Mouse (Mus musculus) urinary bladder, postnatal 14 days (tissue): ENCODE data around the gene Sfrp4.

Experiments used
- DNase-seq: peaks from one replicate; pipeline ENCODE4 v3.0.0; 2021; ENCODE audit warnings: low spot score

The Sfrp4 gene

DNA sequence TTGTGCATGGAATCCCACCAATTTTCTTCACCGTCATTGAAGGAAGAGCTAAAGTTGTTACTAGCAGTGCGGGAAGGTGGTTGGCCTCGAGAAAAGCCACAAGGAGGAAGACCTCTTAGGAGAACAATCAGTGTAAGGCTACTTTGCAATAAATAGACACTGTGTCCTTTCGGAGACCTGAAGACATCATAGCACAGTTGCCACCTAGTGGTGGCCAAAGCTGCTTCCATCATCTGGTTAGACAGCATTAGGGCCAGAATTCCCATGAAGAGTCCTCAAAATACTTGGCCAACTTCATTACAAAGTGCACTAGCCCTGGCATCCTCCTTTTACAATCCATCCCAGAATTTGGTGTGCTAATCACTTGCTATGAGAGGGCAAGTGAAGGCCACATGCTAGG lies 13.2 kb downstream of the Sfrp4 start:
- no peak for DNase-seq

DNA sequence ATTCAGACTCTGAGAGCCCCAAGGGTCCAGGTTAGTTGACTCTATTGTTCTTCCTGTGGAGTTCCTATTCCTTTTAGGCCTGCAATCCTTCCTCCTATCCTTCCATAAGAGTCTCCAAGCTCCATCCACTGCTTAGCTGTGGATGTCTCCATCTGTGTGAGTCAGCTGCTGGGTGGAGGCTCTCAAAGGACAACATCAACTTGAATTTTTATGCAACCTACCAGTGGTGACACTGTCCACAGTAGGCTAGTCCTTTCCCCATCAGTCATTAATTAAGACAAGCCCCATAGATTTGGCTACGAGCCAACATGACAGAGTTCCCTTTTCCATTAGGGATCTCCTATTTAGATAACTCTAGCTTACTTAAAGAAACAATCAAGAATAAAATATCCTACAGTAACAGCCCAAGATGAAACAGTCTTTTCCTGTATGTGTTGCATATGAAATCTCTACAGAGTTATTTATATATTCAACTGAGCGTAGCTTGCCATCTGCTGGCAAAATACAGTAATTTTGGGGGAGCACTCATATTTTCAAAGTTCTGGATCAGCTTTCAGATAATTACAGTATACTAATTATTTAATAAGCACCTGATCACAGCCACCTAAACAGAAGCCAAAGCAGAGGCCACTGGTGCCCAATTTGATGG lies 17.4 kb downstream of the Sfrp4 start:
- no peak for DNase-seq

DNA sequence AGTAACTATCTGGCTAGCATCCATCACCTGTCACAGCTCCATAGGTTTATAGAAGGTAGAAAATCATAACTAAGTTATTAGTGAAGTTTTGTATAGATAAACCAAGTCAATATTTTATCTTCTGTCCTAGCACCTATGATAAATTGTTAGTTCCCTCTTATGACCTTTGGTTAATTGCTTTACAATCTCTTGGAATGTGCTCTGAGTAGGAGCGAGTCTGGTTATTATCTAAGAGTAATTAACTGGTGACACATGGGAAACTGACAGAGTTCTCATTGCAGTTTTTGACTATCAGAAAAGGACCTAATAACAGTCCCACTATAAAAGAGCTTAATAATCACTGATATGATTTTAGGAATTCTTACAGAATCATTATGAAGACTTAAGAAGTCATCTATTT lies 20.6 kb downstream of the Sfrp4 start:
- no peak for DNase-seq

DNA sequence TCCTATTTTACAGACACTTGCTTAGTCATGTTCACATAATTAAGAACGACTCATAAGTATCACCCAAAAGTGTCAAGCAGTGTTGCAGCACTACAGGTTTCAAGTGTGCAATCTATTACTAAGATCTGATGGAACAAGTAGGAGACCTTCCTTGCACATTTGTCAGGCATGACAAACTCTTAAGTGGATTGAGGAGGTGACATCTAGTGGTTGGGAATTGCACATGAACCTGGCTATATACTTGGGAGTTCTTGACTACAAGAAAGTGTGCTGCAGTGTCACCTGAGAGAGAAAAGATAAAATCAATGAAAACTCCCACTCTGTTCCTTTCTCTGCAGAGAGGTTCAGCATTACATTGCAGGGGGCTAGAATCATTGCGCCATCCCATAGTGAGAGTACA lies 21.3 kb downstream of the Sfrp4 start:
- DNase-seq: no peak

DNA sequence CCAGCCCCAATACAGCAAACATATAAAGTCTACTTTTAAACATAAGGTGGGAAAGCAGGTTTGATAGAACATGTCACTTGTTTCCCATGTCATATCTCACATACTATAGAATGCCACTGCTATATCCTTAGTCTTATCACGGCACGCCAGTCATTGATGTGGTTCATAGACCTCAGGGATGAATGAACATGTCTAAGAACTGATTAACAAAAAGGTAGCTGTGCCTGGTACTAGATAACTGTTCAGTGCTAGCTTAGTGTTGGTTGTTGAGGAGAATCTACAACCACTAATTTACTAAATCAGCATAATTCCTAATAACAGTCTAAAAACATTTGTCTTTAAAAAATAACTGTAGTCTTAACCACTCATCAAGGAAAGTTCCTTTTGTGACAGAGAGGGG lies 26.9 kb downstream of the Sfrp4 start:
- DNase-seq: no peak

DNA sequence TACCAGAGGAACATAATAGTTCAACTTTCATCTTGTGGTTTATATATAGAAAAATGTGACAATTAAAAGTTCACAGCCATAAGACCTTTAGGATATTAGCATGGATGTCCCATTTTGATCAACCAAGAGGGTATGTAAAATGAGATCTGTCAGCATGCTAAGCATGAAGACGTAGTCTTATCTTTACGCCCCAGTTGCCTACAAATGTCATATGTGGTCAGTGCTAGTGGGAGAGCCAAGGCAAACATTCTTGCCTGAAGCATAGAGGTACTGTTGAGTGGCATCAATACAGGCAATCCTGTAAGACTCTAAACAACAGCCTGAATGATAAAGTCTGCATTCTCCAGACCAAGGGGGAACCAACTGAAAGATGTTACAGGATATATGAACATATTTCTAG lies 29.5 kb downstream of the Sfrp4 start:
- no peak for DNase-seq

DNA sequence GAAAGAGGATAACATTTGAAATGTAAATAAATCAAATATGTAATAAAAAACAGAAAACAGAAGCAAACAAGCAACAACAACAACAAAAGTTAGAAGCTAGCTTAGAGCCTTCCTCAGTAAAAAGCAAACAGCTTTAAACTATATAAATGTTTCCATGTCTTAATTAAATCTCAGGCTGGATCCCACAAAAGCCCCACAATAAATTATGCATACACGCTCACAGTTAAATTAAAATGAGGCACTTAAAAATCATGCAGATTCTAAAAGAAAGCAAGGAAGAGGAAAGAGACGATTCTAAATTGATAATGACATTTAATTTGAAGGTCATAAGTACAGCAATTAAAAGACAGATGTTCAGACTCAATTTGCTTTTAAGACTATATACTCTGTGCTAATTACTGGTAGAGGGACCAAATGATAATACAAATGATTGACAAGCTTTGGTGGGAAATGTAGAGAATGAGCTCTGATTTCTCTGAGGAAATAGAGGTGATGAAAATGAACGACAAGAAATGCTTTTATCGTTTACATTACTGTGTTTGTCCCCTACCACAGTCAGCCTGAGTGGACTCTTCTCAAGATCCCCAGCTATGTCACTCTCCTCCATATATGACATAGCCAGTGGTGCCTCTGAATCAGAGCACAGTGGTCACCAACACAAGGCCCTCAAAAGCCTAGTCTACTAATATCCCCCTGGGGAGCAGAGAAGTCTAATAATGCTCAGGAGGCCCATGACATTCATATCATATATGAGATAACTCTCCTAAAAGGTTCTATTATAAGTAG lies 45.6 kb downstream of the Sfrp4 start:
- DNase-seq: no peak

DNA sequence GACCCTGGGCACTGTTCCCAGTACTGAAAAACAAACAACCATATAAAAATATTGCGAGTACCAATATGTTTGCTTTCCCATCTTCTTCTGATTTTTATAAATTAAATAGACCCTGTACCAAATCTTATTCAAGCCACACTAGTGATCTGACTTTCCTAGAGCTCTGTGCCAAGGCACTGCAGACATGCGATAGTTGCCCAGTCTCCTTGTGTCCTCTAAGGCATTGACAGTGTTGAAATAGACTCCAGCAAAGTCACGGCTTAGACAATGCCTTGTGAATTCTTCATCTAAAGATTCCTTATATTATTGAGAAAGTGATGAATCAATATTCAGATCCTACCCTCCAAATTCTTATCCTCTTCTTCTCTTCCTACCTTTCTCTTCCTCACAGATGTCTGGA lies 51.1 kb downstream of the Sfrp4 start:
- DNase-seq: no peak

DNA sequence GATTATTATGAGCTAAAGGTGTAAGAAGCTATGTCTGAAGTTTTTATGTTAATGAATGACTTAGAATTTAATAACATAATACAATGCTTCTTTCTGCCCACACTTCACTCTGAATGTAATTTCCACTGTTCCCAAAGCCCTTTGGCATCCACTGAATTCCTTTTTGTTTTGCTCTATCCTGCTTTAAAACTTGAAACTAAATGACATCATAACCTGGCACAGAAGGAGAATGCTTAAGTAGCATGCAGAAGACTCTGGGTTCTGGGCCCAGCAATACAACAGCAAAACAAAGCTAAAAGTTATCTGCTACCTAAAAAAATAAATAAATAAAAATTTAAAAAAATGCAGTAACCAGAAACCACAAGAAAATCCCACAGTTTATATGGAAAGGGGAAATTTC lies 51.7 kb downstream of the Sfrp4 start:
- DNase-seq: no peak
